Mouse (Mus musculus) testis, postnatal 10 days (tissue): Measurements from ENCODE around the gene Megf8.
A peak's percentile ranks its signal among the peaks of the same experiment; 100 is the strongest.
"Not testable (repeated sequence)": the region's sequence is repeated elsewhere in the genome, so short reads cannot be mapped to it uniquely, and the experiment has no call there.

Source experiments
- DNase-seq: peaks from one replicate; pipeline ENCODE4 v3.0.0; 2021; ENCODE audit warnings: low spot score

The Megf8 gene

DNA sequence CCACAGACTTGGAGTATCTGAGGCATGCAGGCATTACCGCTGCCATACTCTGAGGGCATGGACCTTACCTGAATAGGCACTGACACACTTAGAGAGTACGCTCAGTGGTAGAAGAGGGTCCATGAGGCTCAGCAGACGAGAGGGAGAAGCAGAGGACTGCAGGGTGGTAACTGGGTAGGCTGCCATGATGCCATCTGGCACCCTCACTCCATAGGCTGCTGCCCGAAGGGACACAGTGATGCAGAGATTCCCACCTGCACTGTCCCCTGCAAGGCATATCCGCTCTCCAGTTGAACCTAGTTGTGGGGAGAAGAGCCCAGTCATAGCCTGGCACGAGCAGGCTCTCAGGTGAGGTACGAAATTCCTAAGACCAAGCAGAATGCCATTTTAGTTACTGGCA lies 66.4 kb downstream of the Megf8 start:
- no peak for DNase-seq

DNA sequence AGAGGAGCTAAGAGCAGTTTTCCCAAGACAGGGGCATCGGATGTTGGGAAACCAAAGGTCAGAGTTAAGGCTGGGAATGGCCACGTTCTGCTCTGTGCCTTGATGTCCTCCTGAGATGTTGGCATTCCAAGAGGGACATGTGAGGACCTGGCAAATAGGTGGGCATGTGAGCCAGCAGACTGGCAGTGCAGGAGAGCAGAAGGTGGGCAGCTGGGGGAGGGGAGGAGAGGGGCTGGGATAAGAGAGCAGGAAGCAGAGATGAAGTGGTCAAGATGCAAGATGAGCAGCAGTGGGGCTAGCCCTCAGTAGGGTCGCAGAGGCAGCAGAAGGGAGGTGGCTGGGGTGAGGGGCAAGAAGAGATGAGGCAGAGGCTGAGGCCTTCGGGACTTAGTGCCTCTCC lies 66.9 kb downstream of the Megf8 start:
- no peak for DNase-seq

DNA sequence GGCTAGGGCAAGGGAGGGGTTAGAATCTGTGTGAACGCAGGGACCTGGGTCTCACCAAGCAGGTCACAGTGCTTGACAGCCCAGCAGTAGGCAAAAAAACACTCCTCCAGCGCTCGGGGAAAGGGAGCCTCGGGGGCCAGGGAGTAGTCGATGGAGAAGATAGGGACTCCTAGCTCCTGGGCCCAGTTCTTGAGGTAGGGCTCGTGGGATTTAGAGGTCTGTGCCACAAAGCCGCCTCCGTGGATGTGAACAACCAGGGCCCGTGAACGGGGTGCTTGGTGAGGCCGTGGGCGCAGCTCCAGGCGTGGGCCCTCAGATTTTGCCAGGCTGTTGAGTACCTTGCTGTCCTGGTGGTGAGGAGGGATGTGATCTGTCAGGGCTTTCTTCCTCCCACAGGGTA lies 67.4 kb downstream of the Megf8 start:
- no peak for DNase-seq

DNA sequence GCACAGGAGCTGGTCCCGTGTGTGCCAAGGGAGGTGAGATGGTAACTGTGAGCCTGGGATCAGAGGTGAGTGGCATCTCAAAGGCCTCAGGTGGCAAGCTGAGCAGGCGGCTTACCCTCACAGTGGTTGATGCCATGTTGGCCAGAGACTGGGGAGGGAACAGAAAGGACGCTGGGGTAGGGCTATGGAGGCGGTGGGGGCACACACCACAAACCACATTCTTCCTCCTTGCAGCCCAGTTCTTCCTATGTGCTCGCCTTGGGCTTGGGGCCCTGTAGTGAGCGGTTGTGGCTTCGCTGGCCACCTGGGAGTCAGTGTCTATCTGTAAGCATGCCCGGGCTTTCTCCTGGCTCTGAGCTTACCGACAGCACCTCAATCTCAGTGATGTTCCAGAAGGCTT lies 67.9 kb downstream of the Megf8 start:
- no peak for DNase-seq

DNA sequence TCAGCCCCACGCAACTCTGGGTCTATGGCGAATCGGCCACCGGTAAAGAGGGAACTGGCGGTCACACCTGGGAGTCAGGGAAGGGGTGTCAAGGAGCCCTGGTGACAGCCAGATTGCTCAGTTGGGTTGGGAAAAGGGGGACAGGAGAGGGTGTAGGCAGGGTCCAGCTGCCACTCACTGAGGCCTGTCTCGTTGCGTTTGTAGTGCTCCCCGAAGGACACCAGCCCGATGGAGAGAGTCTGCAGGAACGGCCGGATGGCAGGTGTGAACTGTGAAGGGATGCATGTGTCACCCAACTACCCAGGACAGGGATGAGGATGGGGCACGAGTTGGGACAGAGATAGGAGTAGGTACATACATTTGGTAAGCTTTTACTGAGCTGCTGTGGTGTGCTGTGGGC lies 68.3 kb downstream of the Megf8 start:
- DNase-seq: no peak

DNA sequence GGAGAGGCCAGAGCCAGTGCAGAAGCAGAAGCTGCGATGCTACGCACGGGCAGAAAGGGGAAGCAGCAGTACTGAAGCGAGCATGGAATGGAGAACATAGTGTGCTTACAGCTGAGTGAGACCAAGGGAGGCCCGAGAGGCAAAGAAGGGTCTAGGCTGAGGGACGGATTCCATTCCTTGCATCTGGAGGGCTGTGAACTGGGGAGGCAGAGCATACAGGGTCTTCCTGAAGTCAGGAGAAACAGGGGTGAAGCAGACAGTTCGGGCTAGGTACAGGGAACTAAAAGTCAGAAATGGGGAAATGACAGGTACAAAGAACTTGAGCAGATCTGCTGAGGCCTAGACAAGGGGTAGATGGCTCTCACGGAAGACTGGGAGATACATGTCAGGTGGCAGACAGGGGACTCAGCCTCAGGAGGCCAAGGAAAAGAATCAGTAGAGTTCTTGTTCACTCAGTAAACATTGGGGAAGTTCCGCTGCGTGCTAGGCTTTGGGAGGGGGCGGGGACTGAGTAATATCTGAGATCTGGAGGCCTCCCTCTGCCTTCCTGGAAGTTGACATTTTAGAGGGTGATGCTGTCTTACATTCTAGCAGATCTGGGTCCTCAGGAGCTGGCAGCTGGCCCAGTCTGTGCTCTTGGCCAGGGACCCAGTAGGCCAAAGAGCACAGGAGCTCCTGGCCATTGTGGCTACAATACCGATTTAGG lies 69.0 kb downstream of the Megf8 start:
- peak; percentile 82 for DNase-seq

DNA sequence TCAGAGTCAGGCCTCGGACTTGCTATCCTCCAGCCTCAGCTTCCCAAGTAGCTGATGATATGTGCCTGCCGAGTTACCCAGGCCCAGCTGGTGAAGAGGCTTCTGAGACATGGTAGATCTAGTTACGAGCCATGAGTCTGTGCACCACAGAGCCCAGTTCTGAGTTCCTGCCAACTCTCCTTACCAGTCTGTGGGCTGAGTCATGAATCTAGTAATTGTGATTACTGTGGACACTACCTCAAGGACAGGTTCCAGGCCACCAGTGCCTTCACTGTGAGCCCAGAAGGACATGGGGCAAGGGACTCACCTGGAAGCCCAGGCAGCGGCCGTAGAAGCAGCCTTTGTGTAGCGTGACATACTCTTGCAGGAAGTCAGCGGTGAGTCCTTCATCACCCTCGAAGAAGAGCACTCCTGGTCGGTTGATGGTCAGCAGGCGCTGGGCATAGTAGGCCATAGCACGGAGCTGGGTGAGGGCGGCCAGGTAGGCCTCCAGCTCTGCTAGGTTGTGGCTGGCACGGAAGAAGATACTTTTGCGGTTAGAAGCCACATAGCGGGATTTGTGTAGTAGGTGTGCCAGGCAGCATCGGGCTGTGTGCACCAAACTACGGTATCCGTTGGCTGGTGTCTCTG lies 71.0 kb downstream of the Megf8 start:
- DNase-seq: no peak

DNA sequence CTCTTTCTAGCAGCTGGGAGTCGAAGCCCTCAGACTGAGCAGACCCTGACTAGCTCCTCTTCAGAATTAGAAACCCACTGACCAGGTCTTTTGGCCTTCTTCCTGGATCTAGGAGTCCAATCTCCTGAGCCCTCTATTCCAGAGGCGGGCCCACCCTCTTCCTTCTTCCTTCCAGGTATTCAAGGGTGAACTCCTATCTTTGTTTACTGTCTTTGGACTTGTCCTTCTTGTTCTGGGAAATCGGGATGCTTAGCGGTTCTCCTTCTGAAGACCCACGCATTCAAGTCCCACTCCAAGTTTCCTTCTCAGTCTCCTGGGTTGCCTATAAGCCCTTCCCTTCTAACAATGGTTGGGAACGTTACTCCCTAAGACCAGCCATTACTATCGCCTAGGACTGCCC lies 72.0 kb downstream of the Megf8 start:
- no peak for DNase-seq

DNA sequence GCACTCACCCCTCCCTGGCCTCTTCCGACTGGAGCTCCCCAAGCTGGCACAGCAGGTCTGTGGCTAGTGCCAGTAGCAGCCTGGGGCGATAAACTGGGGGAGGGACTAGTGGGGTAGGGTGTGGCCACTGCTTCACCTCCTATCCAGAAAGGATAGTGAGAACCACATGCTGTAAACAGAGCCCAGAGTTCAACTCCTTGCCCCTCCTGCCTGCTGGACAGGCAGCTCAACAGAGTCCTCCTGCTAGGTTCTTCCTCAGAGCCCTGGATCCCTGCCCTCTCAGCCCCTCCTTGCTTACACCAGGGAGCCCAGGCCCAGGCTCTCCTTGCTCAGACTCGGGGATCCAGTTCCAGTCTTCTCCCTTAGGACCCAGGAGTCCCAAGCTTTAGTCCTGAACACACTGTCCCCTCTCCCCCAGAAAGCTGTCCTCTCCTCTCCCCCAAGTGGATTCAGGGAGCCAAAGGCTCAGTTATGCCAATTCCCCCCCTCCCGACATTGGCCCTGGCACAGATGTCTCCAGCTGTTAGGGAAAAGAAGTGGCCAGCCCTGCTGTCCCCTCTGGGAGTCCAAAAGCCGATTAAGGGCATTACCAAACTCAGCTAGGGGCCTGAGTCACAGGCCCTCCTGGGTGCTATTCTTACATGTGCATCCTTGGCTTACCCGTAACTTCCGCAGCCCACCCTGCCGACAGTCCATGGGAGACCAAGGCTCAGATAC lies 73.2 kb downstream of the Megf8 start:
- no peak for DNase-seq

DNA sequence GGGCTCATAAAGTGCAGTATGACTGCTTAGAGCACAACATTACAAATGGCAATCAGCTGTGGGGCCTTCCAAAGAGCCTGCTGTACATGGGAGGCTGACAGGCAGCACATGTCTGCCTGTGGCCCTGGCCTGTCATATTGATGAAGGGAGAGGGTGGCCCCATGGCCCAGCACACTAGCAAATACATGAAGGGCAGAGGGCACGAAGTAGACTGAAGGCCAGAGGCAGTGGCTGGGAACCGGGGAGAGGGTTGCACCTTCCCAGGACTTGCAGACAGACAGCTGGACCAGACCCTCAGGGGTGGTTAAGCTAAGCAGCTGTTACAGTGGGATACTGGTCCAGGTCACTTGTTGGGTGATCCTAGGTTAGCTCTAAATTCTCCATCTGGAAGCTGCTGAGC lies 74.0 kb downstream of the Megf8 start:
- no peak for DNase-seq

DNA sequence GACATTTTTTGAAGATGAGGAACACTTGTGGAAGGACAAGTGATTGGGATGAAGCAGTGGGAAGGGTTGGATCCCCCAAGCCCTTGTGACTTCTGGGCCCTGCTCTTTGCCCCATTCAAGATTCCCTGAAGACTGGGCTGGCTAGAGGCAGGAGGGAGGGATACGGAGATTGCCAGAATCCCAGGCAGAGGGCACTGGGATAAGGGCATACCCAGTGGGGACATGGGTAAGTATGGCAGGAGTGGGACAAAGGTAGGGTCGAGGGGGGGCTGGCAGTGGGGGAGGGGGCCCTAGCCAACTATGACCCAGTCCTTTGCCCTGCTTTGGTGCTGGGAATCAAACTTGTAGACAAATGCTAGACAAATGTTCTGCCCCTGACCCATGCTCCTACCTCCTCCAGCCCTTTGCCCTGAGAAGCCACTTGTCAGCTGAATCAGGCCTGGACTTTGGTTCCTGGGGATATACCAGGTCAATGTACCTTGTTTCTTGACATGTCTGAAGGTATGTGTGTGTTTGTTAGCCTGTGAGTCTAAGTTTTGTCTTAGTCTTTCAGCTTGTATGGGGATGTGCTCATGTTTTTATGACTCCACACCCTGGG lies 75.0 kb downstream of the Megf8 start:
- DNase-seq: no peak

DNA sequence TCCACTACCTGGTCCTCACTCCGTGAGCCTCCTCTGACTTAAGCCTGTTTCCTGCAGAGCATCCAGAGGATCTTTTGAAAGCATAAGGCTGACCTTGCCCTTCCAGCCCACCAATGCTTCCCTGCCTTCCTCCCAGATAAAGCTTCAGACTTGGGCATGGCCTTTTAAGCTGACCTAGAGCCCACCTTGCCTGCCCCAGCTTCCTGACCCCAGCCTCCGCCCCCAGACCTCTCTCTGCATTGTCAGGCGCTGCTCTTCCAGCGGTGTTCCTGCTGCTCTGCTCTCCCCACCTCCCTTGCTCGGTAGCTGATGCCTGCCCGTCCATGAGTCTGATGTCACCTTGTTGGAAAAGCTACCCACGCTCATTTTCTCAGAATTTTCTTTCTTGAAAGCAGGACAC lies 75.9 kb downstream of the Megf8 start:
- DNase-seq: no peak

DNA sequence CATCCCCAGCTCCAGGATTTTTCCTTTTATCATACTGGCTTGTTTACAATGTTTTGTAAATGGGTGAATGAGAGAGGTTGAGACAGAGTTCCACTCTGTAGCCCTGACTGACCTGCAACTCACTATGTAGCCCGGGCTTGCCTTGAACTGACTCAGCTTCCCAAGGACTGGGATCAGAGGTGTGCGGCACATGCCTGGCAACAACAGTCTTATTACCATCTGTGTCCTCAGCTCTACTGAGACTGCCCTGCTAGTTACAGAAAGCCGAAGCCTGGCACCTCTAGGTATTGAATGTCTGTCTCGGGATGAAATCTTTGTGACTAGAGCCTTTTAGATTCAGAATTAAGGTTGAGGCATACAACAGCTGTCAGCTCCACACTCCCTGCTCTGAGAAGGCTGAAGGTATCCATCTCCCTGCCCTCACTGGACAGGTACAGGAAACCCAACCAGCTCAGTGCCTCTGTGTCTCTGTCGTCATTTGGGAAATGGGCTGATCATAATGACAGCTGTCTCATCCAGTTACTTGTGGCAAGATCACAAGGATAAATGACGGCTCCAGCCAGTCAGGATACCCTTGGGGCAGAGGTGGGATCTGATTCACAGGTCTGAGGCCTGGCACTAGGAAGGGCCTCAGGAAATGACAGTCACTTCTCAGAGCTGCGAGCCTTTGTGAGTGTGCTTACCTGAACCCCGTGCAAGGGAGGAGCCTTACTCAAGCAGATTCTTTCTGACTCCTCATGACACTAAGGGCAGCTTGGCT lies 76.7 kb downstream of the Megf8 start:
- no peak for DNase-seq

DNA sequence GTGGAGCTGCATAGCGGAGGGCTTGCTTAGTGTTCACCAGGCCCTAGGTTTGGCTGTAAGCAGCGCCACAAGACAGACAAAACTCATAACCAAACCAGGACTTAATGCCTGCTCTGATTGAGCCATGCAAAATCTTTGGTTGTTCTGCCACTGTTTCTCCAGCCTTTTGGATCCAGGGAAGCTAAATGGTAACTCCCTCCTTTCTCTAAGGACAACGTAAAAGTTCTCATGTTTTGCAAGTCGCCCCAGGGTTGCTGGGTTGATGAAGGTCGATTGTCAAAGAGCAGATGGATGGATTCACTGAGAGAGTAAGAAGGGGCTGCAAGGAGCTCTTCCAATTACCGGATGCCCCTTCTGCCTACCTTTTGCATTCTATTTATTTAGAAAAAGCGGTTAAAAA lies 77.8 kb downstream of the Megf8 start:
- DNase-seq: no peak

DNA sequence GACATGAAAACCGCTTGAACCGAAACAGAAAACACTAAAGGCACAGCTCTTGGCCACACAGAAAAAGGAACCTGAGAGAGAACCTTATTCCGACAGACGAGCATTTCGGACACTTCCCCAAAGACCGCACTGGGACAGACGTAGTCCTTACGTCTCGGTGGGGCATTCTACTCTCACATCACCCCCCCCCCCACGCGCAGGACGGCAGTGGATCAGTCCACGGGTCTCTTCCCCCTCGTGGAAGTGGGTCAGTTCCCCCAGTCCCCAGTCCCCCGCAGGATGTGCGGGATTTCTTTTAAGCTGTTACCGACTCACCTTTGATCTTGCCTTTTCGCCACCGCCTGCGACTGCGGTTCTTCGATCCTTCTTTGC lies 78.2 kb downstream of the Megf8 start:
- DNase-seq: no peak

DNA sequence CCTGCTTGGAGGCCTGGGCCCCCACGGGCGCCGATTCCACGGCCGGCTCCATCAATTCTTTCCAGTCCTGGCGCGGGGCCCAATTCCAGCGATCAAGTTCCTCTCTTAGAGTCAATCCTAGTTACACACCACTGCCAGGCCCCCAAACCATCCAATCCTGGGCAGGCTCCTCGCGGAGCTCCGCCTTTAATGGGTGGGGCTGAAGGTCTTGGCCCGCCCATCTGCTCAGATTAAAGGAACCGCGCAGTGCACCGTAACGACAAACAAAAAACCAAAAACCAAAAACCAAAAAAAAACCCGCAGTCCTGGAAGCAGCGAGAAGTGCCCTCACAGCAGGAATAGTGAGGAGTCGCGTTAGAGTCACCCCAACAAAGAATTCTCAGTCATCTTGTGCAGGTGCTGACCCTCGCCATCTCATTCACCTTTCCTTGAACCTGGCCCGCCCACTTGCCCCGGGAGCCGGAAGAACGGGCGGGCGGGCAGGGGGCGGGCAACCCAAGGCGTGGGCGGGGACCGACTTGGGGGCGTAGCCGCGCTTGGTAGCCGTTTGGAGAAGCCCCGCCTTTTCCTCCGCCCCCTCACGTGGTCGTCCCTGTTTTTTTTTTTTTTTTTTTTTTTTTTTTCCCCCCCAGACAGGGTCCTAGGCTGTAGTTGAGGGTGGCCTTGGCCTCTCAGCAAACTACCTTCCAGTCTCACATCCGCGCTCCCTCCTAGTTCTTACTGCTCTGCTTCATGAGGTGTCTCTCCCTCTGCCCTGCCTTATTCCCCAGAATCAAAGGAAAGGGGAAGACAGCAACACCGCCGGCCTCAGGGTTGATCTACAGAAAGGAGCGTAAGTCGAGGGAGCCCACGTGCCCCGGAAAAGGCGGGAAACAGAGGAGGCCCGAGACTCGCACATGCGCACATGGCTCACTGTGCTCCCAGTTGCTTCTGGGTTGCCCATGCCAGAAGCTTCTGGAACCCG lies 78.9 kb downstream of the Megf8 start:
- peak; percentile 98 for DNase-seq

DNA sequence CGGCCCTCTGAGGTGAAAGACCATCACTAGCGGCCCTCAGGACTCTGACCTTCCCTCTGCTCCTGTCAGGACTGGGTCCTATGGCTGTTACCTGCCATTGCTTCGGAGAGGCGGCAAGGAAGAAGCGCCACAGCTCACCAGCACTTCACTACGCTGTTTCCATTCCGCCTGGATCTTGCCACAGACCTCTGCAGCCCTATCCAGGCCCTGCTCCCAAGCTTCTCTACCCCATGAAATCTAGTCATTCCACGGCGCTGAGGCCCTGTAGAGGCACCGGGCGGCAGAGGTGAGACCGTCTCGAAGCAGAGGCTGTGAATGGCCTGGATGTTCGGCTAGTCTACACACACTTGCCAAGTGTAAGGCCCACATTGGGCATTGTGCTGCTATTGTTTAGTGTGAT lies 79.7 kb downstream of the Megf8 start:
- DNase-seq: no peak

DNA sequence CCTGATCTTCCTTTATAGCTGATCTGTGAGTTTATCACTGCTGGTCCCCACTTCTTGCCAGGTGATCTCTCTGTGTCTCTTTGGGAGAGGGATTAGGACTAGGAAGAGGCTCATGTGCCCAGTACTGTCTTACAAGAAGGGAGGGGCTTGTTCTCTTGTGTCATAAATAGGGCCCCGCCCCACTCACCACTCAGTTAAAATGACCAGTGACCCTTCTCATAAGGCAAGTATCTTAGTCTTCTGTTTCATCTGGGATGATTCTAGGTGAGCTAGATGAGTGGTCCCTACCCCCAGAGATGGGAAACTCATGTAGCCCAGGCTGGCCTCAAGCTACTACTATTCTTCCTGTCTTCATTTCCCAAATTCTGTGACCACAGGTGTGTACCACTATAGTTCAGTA lies 81.6 kb downstream of the Megf8 start, which contains the start of gene Lipe:
TSS of gene Lipe (minus strand) at position 101 of the 400 bp plus-strand sequence.
- DNase-seq: no peak

DNA sequence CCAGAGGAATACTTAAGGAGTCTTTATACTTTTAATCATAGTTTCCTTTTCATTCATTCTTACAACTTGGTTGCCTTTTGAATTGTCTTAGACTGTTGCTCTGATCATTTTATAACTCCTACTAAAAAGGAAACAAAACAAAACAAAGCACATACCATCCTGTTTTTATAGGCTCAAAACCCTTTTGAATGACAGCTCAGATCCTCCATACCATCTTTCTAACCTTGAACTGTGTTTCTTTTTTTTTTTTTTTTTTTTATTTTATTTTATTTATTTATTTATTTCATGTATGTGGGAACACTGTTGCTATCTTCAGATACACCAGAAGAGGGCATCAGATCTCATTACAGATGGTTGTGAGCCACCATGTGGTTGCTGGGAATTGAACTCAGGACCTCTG lies 82.1 kb downstream of the Megf8 start:
- not testable (repeated sequence) for DNase-seq

DNA sequence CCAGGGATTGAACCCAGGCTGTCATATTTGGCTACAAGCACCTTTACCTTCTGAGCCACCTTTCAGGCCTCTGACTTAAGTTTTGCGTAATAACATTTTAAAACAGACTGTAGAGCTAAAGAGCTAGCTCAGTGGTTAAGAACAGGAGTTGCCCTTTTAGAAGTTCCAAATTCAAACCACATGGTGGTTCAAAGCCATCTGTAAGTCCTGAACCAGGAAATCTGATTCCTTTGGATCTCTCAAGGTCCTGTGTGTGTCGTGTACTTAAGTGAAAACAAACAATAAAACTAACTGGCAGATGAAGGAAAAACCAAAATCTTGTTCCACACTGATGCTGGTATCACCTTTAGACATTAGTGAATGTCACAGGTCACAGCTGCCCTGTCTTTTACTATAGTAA lies 84.6 kb downstream of the Megf8 start:
- no peak for DNase-seq

DNA sequence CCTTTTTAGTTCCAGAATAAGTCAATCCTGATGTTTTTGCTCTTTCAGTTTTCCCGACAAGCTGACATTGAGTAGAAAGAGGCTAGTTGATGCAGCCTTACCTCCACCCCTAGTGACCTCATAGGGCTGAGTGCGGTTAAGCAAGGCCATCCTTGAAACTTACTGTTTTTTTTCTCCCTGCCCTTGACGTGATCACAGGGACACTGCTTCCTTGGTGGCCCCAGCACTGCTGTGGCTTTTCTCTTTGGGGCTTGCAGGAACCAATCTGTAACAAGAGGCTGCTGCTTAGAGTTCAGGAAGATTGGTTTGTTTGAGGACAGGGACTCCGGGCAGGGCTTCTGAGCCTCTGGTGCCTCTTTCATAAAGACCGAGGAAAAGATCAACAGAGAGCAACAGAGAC lies 85.0 kb downstream of the Megf8 start:
- DNase-seq: no peak
